Mouse (Mus musculus): ENCODE measurements around the gene Pofut1. TPM values are rescaled to one million over a fixed set of nuclear protein-coding genes. Genes with fewer than 3 reads are reported as not detected.

Pofut1 gene
- polyA plus RNA-seq, 1 experiment, result 49.7 TPM

DNA sequence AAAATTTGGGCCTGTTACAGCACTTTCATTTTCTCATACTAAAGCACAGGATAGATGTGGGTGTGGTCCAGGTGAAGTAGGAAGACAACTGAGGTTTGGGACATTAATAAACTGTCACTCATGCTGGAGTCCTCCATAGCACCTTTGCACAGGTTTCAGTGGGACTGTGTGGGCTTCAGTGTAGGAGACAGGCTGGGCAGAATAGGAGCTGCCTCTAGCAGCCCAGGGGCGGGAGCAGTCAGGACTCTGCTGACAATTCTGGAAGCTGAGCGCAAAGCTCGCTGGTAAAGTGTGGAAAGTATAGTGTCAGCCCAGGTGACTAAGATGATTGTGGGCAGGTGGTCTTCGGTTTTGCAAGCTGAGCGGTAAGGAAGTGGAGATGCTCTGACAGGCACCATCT, 59.8 kb downstream of the Pofut1 start:
- no peaks in the 10 kb centered on the region for H3K4me1 ChIP-seq (ENCODE audit: control insufficient read depth, insufficient read depth, low read length)
- H3K27ac ChIP-seq (ENCODE audit: insufficient read depth, low read length), result no peak overlapping the region
- H3K4me3 ChIP-seq (ENCODE audit: insufficient read depth, low read length), result no peak overlapping the region
- TF ChIP-seq CTCF (IDR thresholded peaks at IDR 0.05; ENCODE audit: borderline replicate concordance, insufficient read depth, low read length) (no peak), POLR2A (IDR thresholded peaks at IDR 0.05; ENCODE audit: low read depth, low read length) (no peak)

DNA sequence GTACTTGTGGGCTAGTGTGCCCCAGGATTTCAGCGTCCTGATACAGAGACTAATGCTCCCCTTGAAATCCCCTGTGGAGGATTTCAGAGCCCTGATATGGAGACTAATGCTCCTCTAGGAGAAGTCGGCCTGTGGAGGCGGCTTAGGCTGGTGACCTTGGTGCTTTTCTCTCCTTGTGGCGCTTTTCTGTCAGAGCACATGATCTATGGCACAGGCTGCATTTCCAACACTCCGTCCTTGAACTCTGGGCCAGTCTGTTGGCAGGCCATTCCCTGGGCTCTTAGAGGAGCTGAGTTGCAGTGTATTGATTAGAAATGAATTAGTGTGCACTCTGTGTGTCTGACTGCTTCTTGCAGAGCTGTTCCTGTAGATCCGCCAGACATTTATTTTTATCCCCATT, 63.9 kb downstream of the Pofut1 start:
- no peak for TF ChIP-seq POLR2A (IDR thresholded peaks at IDR 0.05; ENCODE audit: low read depth, low read length)
- TF ChIP-seq CTCF (IDR thresholded peaks at IDR 0.05; ENCODE audit: borderline replicate concordance, insufficient read depth, low read length), result no peak

DNA sequence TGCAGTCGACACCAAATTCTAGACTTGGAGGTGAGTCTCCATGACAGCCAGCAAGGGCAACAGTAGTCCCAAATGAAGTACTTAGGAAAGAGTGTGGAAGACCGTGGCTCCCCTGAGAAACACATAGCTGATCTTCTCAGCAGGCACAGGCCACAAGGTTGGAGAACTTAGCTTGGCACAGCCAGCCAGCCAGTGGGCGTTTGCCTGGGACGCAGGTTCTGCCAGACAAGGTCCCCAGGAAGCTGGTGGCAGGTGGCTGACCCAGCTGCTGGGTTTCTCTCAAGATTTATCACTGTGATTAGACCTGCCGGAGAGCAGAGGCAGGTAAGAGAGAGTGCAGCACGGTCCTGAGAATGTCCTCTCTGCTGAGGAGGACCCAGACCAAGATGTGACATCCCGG, 67.3 kb downstream of the Pofut1 start:
- TF ChIP-seq POLR2A (IDR thresholded peaks at IDR 0.05; ENCODE audit: low read depth, low read length), result no peak
- no peak for TF ChIP-seq CTCF (IDR thresholded peaks at IDR 0.05; ENCODE audit: borderline replicate concordance, insufficient read depth, low read length)
- no peak overlapping the region for H3K4me3 ChIP-seq (ENCODE audit: insufficient read depth, low read length)
- H3K4me1 ChIP-seq (ENCODE audit: control insufficient read depth, insufficient read depth, low read length), result no peaks in the 10 kb centered on the region
- H3K27ac ChIP-seq (ENCODE audit: insufficient read depth, low read length), result no peak overlapping the region

More for the DNA sequence above, 63.9 kb downstream of the Pofut1 start:
- Histone ChIP-seq H3K4me3 (ENCODE audit: insufficient read depth, low read length) (no peak overlapping the region), H3K4me1 (ENCODE audit: control insufficient read depth, insufficient read depth, low read length) (no peaks in the 10 kb centered on the region), H3K27ac (ENCODE audit: insufficient read depth, low read length) (no peak overlapping the region)

DNA sequence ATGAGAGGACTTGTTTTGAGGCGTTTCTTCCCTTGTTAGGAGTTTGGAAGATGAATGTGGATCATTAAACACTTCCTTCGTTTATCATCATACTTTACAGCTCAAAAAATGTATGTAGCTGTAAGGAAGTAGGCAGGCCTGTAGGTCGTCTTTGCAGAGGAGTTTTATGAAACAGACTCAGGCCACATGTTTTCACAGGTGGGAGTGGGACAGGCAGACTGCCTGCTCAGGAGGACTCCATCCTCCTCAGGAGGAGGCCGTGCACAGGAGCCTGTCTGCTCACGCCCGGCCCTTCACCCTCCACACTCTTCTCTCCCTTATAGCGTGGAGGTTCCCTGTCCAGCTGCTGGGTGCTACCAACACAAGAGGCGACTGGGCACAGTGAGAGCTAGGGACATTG, 67.8 kb downstream of the Pofut1 start:
- no peak overlapping the region for H3K4me3 ChIP-seq (ENCODE audit: insufficient read depth, low read length)
- no peaks in the 10 kb centered on the region for H3K4me1 ChIP-seq (ENCODE audit: control insufficient read depth, insufficient read depth, low read length)
- no peak for TF ChIP-seq CTCF (IDR thresholded peaks at IDR 0.05; ENCODE audit: borderline replicate concordance, insufficient read depth, low read length)
- no peak for TF ChIP-seq POLR2A (IDR thresholded peaks at IDR 0.05; ENCODE audit: low read depth, low read length)
- no peak overlapping the region for H3K27ac ChIP-seq (ENCODE audit: insufficient read depth, low read length)

DNA sequence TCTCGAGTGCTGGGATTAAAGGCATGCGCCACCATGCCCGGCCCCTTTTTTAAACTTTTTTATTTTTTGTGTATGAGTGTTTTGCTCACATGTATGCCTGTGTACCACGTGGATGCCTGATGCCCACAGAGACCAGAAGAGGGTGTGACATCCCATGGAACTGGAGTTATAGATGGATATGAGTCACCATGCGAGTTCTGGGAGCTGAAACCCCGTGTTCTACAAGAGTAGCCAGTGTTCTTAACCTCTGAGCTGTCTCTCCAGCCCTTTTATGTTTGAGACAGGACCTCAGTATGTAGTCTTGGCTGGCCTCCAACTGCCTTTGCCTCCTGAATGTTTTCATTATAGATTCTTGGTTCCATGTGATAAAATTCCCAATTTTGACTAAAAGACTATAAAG, 68.9 kb downstream of the Pofut1 start:
- TF ChIP-seq CTCF (IDR thresholded peaks at IDR 0.05; ENCODE audit: borderline replicate concordance, insufficient read depth, low read length), result 0 out of 2 replicates have a peak, but pooled peaks have one; percentile 27
- TF ChIP-seq POLR2A (IDR thresholded peaks at IDR 0.05; ENCODE audit: low read depth, low read length), result no peak
- H3K27ac ChIP-seq (ENCODE audit: insufficient read depth, low read length), result no peak overlapping the region

DNA sequence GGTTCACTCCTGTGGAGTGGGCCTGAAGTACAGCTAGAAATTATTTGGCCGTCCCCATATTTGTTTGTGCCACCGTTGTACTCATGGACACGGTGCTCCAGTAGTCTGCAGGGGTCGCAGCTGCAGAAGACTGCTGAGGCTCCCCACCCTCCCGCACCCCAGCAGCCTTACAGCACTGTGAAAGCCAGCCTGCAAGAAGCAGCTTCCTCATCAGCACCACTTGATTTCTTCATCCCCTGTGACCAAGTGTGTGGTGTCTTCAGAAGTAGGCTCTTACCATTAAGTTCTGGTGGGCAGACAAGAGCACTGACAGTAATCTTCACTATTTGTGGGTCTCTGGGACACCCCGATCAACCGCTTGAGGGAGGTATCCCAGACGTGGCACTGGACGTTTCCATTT, 71.6 kb downstream of the Pofut1 start:
- no peak overlapping the region for H3K4me3 ChIP-seq (ENCODE audit: insufficient read depth, low read length)
- H3K27ac ChIP-seq (ENCODE audit: insufficient read depth, low read length), result no peak overlapping the region
- no peaks in the 10 kb centered on the region for H3K4me1 ChIP-seq (ENCODE audit: control insufficient read depth, insufficient read depth, low read length)
- TF ChIP-seq CTCF (IDR thresholded peaks at IDR 0.05; ENCODE audit: borderline replicate concordance, insufficient read depth, low read length), result no peak
- TF ChIP-seq POLR2A (IDR thresholded peaks at IDR 0.05; ENCODE audit: low read depth, low read length), result no peak

More for the DNA sequence above, 68.9 kb downstream of the Pofut1 start:
- Histone ChIP-seq H3K4me1 (ENCODE audit: control insufficient read depth, insufficient read depth, low read length) (no peaks in the 10 kb centered on the region), H3K4me3 (ENCODE audit: insufficient read depth, low read length) (no peak overlapping the region)

DNA sequence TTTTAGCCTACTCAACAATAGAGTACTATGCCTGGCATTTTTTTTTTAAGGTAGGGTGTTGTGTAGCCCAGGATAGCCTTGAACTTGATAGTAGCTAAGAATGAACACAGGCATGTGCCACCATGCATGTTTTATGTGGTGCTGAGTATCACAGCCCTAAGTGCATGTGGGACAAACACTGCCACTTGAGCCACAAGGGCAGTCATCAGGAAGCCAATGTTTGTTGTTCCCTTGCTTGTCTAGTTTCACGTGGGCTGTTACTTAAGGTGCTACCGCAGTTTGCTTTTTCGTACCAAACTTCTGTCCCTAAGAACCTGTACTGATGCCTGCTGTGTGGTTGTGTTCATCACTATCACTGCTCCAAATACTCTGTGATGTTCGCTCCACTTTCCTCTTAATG, 77.1 kb downstream of the Pofut1 start:
- Histone ChIP-seq H3K4me3 (ENCODE audit: insufficient read depth, low read length) (no peak overlapping the region), H3K27ac (ENCODE audit: insufficient read depth, low read length) (no peak overlapping the region), H3K4me1 (ENCODE audit: control insufficient read depth, insufficient read depth, low read length) (no peaks in the 10 kb centered on the region)
- TF ChIP-seq POLR2A (IDR thresholded peaks at IDR 0.05; ENCODE audit: low read depth, low read length), result no peak
- TF ChIP-seq CTCF (IDR thresholded peaks at IDR 0.05; ENCODE audit: borderline replicate concordance, insufficient read depth, low read length), result no peak

DNA sequence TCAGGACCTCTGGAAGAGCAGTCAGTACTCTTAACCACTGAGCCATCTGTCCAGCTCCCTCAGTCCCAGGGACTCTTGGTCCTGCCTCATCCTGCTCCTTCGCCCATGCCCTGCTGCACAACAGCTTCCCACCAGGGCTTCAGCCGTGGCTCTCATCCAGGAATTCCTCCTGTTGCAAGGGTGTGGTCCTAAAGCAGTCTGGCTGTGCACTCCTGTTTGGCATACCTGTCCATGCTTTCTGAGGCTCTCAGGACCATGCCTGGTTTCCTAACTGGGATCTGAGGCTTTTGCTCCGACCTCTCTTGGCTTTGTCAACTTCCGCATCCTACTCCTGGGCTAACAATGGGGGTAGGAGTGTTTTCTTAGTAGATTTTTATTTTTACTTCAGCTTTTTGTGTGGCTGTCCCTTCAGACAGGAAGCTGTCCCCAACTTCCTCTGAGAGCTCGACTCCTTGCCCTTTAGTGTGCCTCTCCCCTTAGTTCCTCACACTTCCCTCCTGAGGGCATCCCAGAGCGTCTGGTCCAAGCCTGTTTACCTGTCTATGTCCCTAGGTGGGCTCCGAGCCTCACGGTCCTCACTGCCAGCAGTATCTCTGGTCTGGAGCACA, 77.8 kb downstream of the Pofut1 start:
- Histone ChIP-seq H3K4me3 (ENCODE audit: insufficient read depth, low read length) (no peak overlapping the region), H3K27ac (ENCODE audit: insufficient read depth, low read length) (no peak overlapping the region), H3K4me1 (ENCODE audit: control insufficient read depth, insufficient read depth, low read length) (no peaks in the 10 kb centered on the region)
- TF ChIP-seq CTCF (IDR thresholded peaks at IDR 0.05; ENCODE audit: borderline replicate concordance, insufficient read depth, low read length) (no peak), POLR2A (IDR thresholded peaks at IDR 0.05; ENCODE audit: low read depth, low read length) (no peak)

Other genes with a start within 250 kb of the Pofut1 start
- gene Pdrg1, start 226.1 kb upstream of the Pofut1 start, polyA plus RNA-seq (2011; ENCODE audit: insufficient read length, low read depth, missing spikeins), result 137 and 174 TPM in 2 replicates
- not detected in 2 replicates for gene Xkr7, start 209.7 kb upstream of the Pofut1 start, polyA plus RNA-seq (2011; ENCODE audit: insufficient read length, low read depth, missing spikeins)
- not detected in 2 replicates for gene Ccm2l, start 175.6 kb upstream of the Pofut1 start, polyA plus RNA-seq (2011; ENCODE audit: insufficient read length, low read depth, missing spikeins)
- gene Hck, start 133.1 kb upstream of the Pofut1 start, polyA plus RNA-seq (2011; ENCODE audit: insufficient read length, low read depth, missing spikeins), result 0.90 and 4.2 TPM in 2 replicates
- gene Tm9sf4, start 80.2 kb upstream of the Pofut1 start, polyA plus RNA-seq (2011; ENCODE audit: insufficient read length, low read depth, missing spikeins), result 114 and 120 TPM in 2 replicates
- 4.7 and 5.3 TPM in 2 replicates for gene Tspyl3, start 16.1 kb upstream of the Pofut1 start, polyA plus RNA-seq (2011; ENCODE audit: insufficient read length, low read depth, missing spikeins)
- 14.0 and 15.3 TPM in 2 replicates for gene Plagl2, start 107 bp upstream of the Pofut1 start, polyA plus RNA-seq (2011; ENCODE audit: insufficient read length, low read depth, missing spikeins)
- gene Kif3b, start 49.9 kb downstream of the Pofut1 start, polyA plus RNA-seq (2011; ENCODE audit: insufficient read length, low read depth, missing spikeins), result 20.3 and 21.9 TPM in 2 replicates
- gene Asxl1, start 104.3 kb downstream of the Pofut1 start, polyA plus RNA-seq (2011; ENCODE audit: insufficient read length, low read depth, missing spikeins), result 32.0 and 33.9 TPM in 2 replicates